Mouse (Mus musculus): ENCODE measurements at regions not wholly inside any gene's neighbourhood (a gene's known extent, or its start where the extent isn't known, plus 50 kb on each side); places are given as distances from the start of the nearest gene placed in this dataset.

- no peak for TF ChIP-seq CTCF (IDR thresholded peaks at IDR 0.05; ENCODE audit: control insufficient read depth, insufficient read depth, insufficient replicate concordance, low read depth, low read length)
- no peak for TF ChIP-seq POLR2A (IDR thresholded peaks at IDR 0.05; ENCODE audit: control insufficient read depth, low read depth, low read length)
Measured at GRCm38 (mm10) chr19:60379030-60379605, 89.0 kb downstream of the Prlhr start.

Measured in testis, adult 2 months (tissue).